Mouse (Mus musculus): Measurements from ENCODE around the gene Kctd11. TPM values are rescaled to one million over a fixed set of nuclear protein-coding genes. Genes with fewer than 3 reads are reported as not detected.
A peak's percentile ranks its signal among the peaks of the same experiment; 100 is the strongest.

Kctd11 gene
- polyA plus RNA-seq, 1 experiment from 2014 or later, result 15.9 TPM

GRCm38 (mm10) chr11:69853994-69854393 lies 27.2 kb downstream of the Kctd11 start:
- Histone ChIP-seq H3K27ac (replicated peaks) (no peak overlapping the region), H3K9me3 (ENCODE audit: control insufficient read depth, low read length) (no peaks in the 10 kb centered on the region), H3K4me1 (replicated peaks; ENCODE audit: control insufficient read depth, insufficient read depth) (no peaks in the 10 kb centered on the region), H3K4me2 (replicated peaks; ENCODE audit: low read depth) (no peak overlapping the region), H3K4me3 (ENCODE audit: low read depth, low read length) (no peak overlapping the region), H3K9ac (ENCODE audit: low read length) (no peak overlapping the region), H3K27me3 (ENCODE audit: control insufficient read depth, insufficient read depth, low read length) (no peaks in the 10 kb centered on the region), H3K36me3 (ENCODE audit: control insufficient read depth, insufficient read depth, low read length) (peaks cover 21% of the 10 kb centered on the region)
- DNase-seq (ENCODE audit: low spot score) (no peak), ATAC-seq (ENCODE audit: low FRiP score, low TSS enrichment) (no peak)
- WGBS, result 48% methylated on average over 7 of the region's 7 CpGs
- TF ChIP-seq CTCF (IDR thresholded peaks at IDR 0.05; ENCODE audit: low read depth), result no peak
- no peak for TF ChIP-seq EP300 (optimal IDR thresholded peaks at IDR 0.05)

- WGBS, result 66% methylated on average over 8 of the region's 8 CpGs
- H3K4me1 ChIP-seq (replicated peaks; ENCODE audit: control insufficient read depth, insufficient read depth), result no peaks in the 10 kb centered on the region; the same call in 1 of the 2 replicates
- no peaks in the 10 kb centered on the region for H3K9me3 ChIP-seq (ENCODE audit: control insufficient read depth, low read length)
- ATAC-seq (ENCODE audit: low FRiP score, low TSS enrichment) (no peak), DNase-seq (ENCODE audit: low spot score) (no peak)
- H3K4me3 ChIP-seq (ENCODE audit: low read depth, low read length), result no peak overlapping the region
- H3K36me3 ChIP-seq (ENCODE audit: control insufficient read depth, insufficient read depth, low read length), result peaks cover 25% of the 10 kb centered on the region
- no peaks in the 10 kb centered on the region for H3K27me3 ChIP-seq (ENCODE audit: control insufficient read depth, insufficient read depth, low read length)
- no peak overlapping the region for H3K9ac ChIP-seq (ENCODE audit: low read length)
- no peak overlapping the region for H3K4me2 ChIP-seq (replicated peaks; ENCODE audit: low read depth)
- no peak overlapping the region for H3K27ac ChIP-seq (replicated peaks)
- no peak for TF ChIP-seq CTCF (IDR thresholded peaks at IDR 0.05; ENCODE audit: low read depth)
- TF ChIP-seq EP300 (optimal IDR thresholded peaks at IDR 0.05), result no peak
Observed at GRCm38 (mm10) chr11:69850754-69851153, 30.5 kb downstream of the Kctd11 start.

- WGBS, result 89% methylated on average over 15 of the region's 15 CpGs
- no peak for DNase-seq (ENCODE audit: low spot score)
- Histone ChIP-seq H3K4me2 (replicated peaks; ENCODE audit: low read depth) (no peak overlapping the region), H3K4me3 (ENCODE audit: low read depth, low read length) (no peak overlapping the region), H3K27me3 (ENCODE audit: control insufficient read depth, insufficient read depth, low read length) (no peaks in the 10 kb centered on the region), H3K9me3 (ENCODE audit: control insufficient read depth, low read length) (no peaks in the 10 kb centered on the region), H3K36me3 (ENCODE audit: control insufficient read depth, insufficient read depth, low read length) (peaks cover 25% of the 10 kb centered on the region), H3K4me1 (replicated peaks; ENCODE audit: control insufficient read depth, insufficient read depth) (no peaks in the 10 kb centered on the region; the same call in none of the 2 replicates), H3K9ac (ENCODE audit: low read length) (no peak overlapping the region), H3K27ac (replicated peaks) (no peak overlapping the region)
- no peak for ATAC-seq (ENCODE audit: low FRiP score, low TSS enrichment)
- TF ChIP-seq EP300 (optimal IDR thresholded peaks at IDR 0.05) (no peak), CTCF (IDR thresholded peaks at IDR 0.05; ENCODE audit: low read depth) (no peak)
Observed at GRCm38 (mm10) chr11:69849884-69850283, 31.3 kb downstream of the Kctd11 start.

DNA sequence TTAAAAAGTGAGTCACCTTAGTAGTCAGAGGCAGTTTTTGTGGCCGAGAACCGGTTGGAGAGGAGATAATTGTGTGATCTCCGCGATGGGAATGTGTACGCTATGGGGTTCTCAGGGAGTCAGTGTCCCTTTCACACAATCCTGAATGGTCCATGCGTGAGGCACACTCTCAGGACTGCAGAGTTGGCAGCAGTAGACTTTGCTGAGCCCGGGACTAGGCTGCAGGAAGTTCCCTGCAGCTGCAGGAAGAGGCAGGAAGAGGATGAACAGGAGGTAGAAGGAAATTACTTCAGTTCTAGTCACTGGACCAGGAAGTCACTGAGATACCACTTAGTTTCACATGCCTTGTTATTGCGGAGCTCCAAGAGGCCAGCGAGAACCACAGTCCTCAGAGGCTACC lies 32.1 kb downstream of the Kctd11 start:
- Histone ChIP-seq H3K27ac (replicated peaks) (no peak overlapping the region), H3K4me2 (replicated peaks; ENCODE audit: low read depth) (no peak overlapping the region), H3K36me3 (ENCODE audit: control insufficient read depth, insufficient read depth, low read length) (peaks cover 25% of the 10 kb centered on the region), H3K27me3 (ENCODE audit: control insufficient read depth, insufficient read depth, low read length) (no peaks in the 10 kb centered on the region), H3K9ac (ENCODE audit: low read length) (no peak overlapping the region), H3K9me3 (ENCODE audit: control insufficient read depth, low read length) (no peaks in the 10 kb centered on the region), H3K4me3 (ENCODE audit: low read depth, low read length) (no peak overlapping the region), H3K4me1 (replicated peaks; ENCODE audit: control insufficient read depth, insufficient read depth) (no peaks in the 10 kb centered on the region; the same call in none of the 2 replicates)
- no peak for DNase-seq (ENCODE audit: low spot score)
- no peak for ATAC-seq (ENCODE audit: low FRiP score, low TSS enrichment)
- 76% methylated on average over 9 of the region's 9 CpGs for WGBS
- TF ChIP-seq EP300 (optimal IDR thresholded peaks at IDR 0.05), result no peak
- TF ChIP-seq CTCF (IDR thresholded peaks at IDR 0.05; ENCODE audit: low read depth), result no peak

DNA sequence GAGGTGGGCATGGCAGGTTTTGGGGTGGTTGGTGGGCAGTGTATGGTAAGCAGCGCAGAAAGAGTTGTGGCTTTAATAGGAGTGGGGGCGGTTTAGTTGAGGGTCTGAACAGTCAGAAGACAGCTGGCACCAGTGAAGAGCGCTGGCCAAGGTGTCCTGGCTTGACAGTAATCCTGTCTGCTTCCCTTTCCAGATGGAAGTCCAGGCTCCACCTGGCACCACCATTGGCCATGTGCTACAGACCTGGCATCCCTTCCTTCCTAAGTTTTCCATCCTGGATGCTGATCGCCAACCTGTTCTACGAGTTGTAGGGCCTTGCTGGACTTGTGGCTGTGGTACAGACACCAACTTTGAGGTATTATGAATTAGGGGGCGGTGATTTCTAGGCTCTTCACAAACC lies 33.2 kb downstream of the Kctd11 start:
- DNase-seq (ENCODE audit: low spot score) (no peak), ATAC-seq (ENCODE audit: low FRiP score, low TSS enrichment) (no peak)
- Histone ChIP-seq H3K4me1 (replicated peaks; ENCODE audit: control insufficient read depth, insufficient read depth) (no peaks in the 10 kb centered on the region; the same call in none of the 2 replicates), H3K4me3 (ENCODE audit: low read depth, low read length) (no peak overlapping the region; the same call in 1 of the 2 replicates), H3K9ac (ENCODE audit: low read length) (no peak overlapping the region), H3K9me3 (ENCODE audit: control insufficient read depth, low read length) (no peaks in the 10 kb centered on the region), H3K27ac (replicated peaks) (no peak overlapping the region), H3K27me3 (ENCODE audit: control insufficient read depth, insufficient read depth, low read length) (no peaks in the 10 kb centered on the region), H3K4me2 (replicated peaks; ENCODE audit: low read depth) (peak overlapping the region; percentile 83), H3K36me3 (ENCODE audit: control insufficient read depth, insufficient read depth, low read length) (peaks cover 25% of the 10 kb centered on the region)
- TF ChIP-seq CTCF (IDR thresholded peaks at IDR 0.05; ENCODE audit: low read depth) (no peak), EP300 (optimal IDR thresholded peaks at IDR 0.05) (no peak)
- 93% methylated on average over 6 of the region's 6 CpGs for WGBS

- Histone ChIP-seq H3K27ac (replicated peaks) (peak overlapping the region; percentile 94), H3K9ac (ENCODE audit: low read length) (peak overlapping the region; percentile 83), H3K27me3 (ENCODE audit: control insufficient read depth, insufficient read depth, low read length) (no peaks in the 10 kb centered on the region), H3K9me3 (ENCODE audit: control insufficient read depth, low read length) (no peaks in the 10 kb centered on the region), H3K4me2 (replicated peaks; ENCODE audit: low read depth) (peak overlapping the region; percentile 83), H3K4me3 (ENCODE audit: low read depth, low read length) (peak overlapping the region; percentile 85), H3K4me1 (replicated peaks; ENCODE audit: control insufficient read depth, insufficient read depth) (no peaks in the 10 kb centered on the region; the same call in none of the 2 replicates), H3K36me3 (ENCODE audit: control insufficient read depth, insufficient read depth, low read length) (peaks cover 25% of the 10 kb centered on the region)
- TF ChIP-seq EP300 (optimal IDR thresholded peaks at IDR 0.05) (peak; percentile 50), CTCF (IDR thresholded peaks at IDR 0.05; ENCODE audit: low read depth) (no peak)
- ATAC-seq (ENCODE audit: low FRiP score, low TSS enrichment), result peak; percentile 24; the same call in 1 of the 2 replicates
- WGBS, result 8% methylated on average over 37 of the region's 37 CpGs
- DNase-seq (ENCODE audit: low spot score), result peak; percentile 73
Observed at GRCm38 (mm10) chr11:69846738-69847688, 34.2 kb downstream of the Kctd11 start.

Measured in stomach, postnatal 0 days (tissue).